Mouse (Mus musculus) mature B cell (primary cell): ENCODE data around the gene Cd276.

Experiments
- in situ Hi-C: fragments of 300-500 bp; cut with MboI; formaldehyde crosslinking; loops from 2 replicates; pipeline ENCODE4 v1.14.3; 2019

Gene Cd276

DNA sequence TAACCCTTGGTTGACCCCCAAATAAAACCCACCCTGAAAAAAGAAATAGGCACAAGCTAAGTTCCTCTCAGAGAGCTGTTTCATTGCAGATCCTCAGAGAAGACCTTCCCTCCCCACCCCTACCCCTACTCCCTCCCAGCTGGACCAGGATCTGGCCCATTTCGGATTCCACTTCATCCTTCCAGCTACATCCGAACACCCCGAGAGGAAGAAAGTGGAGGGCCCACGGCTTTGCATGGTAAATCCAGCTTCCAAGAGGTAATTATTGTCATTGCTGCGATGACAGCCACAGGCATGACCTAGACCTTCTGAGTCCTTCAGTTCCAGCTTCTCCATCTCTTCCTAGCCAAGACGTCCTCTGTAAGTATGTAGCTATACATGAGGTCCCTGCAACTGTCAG, 4.3 kb downstream of the Cd276 start:
- in situ Hi-C loops, result no loop called here

GRCm38 (mm10) chr9:58549694-58550093, 5.5 kb downstream of the Cd276 start:
- in situ Hi-C loops, result no loop called here

DNA sequence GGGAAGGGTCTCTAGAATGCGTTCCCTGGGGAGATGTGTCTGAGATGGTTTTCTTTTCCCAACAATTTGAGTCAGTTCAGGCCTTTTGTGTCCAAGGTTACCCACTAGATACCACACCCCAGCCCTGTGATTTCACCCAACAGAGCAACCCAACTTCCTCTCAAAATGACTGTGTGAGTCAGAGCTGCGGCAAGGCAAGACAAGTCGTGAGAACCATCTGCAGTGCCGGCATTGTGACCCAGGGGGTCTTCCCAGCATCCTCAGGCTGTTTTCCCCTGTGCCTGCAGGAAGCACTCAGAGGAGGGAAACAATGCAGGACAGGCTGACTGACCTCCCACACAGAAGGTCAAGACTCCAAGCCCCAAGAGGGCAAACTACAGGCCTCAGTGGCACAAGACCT, 6.3 kb downstream of the Cd276 start:
- in situ Hi-C loops, result no loop called here

- in situ Hi-C loops, result no loop called here
Observed at GRCm38 (mm10) chr9:58546630-58547360, 8.4 kb downstream of the Cd276 start.

- in situ Hi-C loops, result no loop called here
Observed at GRCm38 (mm10) chr9:58545428-58545827, 9.8 kb downstream of the Cd276 start.

DNA sequence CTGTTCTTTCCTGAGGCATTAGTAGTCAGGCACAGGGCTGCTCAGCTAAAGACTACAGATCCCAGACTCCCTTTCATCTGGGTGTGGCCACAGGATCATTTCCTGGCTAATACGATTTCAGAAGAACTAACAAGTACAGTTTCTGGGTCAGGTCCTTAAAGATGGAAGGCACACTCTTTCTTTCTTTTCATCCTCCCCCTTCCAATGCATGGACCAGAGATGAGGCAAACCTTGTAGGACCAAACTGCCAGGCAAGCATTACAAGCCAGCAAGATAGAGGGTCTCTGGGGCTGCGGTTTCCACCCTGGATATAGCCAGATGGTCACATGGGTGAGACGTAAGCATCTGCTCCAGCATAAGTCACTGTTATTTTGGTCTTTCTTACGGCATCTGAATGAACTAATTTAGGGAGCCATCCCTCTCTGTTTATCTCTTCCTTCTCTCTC, 10.3 kb downstream of the Cd276 start:
- in situ Hi-C loops, result no loop called here

GRCm38 (mm10) chr9:58541895-58542338, 13.3 kb downstream of the Cd276 start:
- in situ Hi-C loops, result no loop called here

DNA sequence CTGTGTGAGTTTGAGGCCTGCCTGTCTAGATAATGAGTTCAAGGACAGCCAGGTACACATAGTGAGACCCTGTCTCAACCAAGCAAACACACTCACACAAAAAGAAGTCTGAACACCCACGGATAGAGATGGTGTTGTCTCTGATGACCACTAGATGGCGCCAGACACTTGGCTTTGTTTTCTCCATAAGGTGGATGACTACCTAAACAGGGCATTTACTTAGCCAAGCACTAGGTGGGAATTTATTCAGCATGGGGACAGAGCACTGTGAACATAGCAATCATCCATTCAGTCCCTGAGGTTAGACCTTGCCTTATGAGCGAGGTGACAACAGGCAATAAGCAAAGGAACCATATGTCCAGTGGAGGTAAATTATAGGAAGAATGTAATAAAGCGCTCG, 15.4 kb downstream of the Cd276 start:
- in situ Hi-C loops, result loop anchor here (10.0 kb wide), 1 partner anchor 385 kb away; no protein-coding TSS in a partner anchor

- in situ Hi-C loops, result loop anchor here (10.0 kb wide), 1 partner anchor 387 kb away; no protein-coding TSS in a partner anchor
Observed at GRCm38 (mm10) chr9:58537774-58538173, 17.5 kb downstream of the Cd276 start.

GRCm38 (mm10) chr9:58535447-58536134, 19.6 kb downstream of the Cd276 start:
- in situ Hi-C loops, result loop anchor here (10.0 kb wide), 1 partner anchor 389 kb away; no protein-coding TSS in a partner anchor

GRCm38 (mm10) chr9:58534766-58535165, 20.5 kb downstream of the Cd276 start:
- in situ Hi-C loops, result loop anchor here (10.0 kb wide), 1 partner anchor 390 kb away; no protein-coding TSS in a partner anchor

GRCm38 (mm10) chr9:58533322-58533721, 21.9 kb downstream of the Cd276 start:
- in situ Hi-C loops, result loop anchor here (10.0 kb wide), 1 partner anchor 391 kb away; no protein-coding TSS in a partner anchor

DNA sequence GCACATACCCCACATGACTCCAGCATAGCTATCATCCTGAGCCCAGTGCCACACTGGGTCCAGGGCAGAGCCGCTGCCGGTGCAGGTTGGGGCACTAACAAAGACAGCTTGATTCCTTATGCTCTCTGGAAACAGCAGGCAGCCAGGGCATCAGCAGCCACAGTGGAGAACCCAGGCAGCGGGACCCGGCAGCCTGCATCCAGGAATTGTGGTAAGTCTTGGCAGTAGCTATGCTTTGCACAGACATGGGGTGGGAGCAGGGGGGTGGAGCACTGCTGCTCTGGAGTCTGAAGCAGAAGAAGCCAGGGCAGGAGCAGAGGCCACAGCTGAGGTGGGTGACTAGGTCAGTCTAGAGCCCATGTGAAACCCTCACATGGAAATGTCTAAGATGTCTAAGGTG, 23.0 kb downstream of the Cd276 start:
- in situ Hi-C loops, result loop anchor here (10.0 kb wide), 1 partner anchor 393 kb away; no protein-coding TSS in a partner anchor

DNA sequence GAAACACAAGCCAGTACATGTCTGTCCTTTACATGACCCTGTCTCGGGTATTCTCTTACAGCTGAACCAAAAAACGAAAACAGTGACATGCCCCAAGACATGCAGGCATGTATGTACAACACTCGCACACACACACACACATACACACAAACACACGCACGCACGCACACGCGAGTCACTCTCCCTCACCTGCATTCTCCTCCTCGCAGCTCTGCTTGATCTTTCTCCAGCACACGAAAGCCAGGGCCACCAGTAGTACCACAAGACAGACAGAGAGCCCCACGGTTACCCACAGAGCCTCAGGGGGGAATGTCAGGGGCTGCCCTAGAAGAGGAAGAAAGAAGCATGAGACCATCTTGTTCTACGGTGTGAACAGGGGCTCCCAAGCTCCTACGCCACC, 24.8 kb downstream of the Cd276 start:
- in situ Hi-C loops, result loop anchor here (10.0 kb wide), 1 partner anchor 394 kb away; no protein-coding TSS in a partner anchor

DNA sequence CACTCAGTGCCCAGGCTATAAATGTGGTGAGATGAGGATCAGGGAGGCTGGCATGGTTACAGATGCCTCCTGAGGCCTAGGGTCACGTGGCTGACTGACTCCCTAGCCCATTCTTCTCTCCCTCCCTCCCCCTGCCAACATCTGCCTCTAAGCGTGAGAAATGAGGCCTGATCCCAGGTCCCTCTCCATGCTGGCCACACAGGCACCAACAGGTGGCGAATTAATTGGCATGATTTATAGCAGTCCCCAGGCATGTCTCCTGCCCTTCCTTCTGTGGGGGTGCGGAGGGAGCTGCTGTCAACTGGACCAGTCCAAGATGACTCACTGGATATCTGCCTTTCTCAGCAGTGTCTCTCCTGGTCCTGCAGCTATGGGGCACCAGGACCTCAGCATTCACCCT, 27.4 kb downstream of the Cd276 start:
- in situ Hi-C loops, result no loop called here

- in situ Hi-C loops, result no loop called here
Observed at GRCm38 (mm10) chr9:58525108-58525507, 30.1 kb downstream of the Cd276 start.

- in situ Hi-C loops, result no loop called here
Observed at GRCm38 (mm10) chr9:58521883-58522423, 33.3 kb downstream of the Cd276 start.

- in situ Hi-C loops, result no loop called here
Observed at GRCm38 (mm10) chr9:58520816-58521581, 34.2 kb downstream of the Cd276 start.

DNA sequence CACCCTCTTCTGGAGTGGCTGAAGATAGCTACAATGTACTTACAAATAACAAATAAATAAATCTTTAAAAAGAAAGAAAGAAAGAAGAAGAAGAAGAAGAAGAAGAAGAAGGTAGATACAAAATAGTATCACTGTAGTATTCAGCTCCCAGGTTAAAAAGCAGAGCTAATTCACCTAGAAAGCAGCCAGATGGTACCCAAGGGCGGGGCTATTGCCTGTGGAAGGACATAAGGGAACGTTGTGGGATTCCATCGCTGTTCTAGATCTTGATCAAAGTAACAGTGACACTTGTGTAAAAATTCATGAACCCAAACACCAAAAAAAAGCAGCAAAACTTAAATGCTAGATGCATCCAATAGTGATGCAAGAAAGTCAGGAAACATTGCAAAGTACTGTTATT, 35.3 kb downstream of the Cd276 start:
- in situ Hi-C loops, result no loop called here

GRCm38 (mm10) chr9:58517866-58518750, 37.1 kb downstream of the Cd276 start:
- in situ Hi-C loops, result no loop called here

- in situ Hi-C loops, result no loop called here
Observed at GRCm38 (mm10) chr9:58516480-58516879, 38.8 kb downstream of the Cd276 start.
